Mouse (Mus musculus): Measurements from ENCODE around the gene Atoh8.

Gene Atoh8

DNA sequence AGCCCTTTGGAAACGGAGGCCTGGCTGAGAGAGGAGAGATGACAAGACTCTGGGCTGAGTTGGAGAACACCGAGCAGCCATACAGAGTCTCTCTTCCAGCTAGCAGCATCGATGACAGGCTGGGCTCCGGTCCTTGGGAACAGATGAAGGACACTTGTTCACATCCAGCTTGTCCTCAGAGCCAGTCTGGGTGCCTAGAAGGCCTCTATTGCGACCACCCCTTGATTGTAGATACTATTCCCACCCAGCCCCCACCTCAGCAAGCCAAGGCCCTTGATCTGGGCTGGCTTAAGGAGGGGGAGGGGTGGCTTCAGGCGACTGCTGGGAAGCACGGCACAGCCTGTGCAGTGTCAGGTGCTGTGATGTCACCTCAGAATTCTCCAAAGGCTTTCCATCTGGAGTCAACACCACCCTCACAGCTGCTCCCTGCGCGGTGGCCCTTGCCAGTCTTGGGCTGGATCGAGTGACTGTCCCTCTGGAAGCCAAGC, 19.3 kb upstream of the Atoh8 start:
- no peak for DNase-seq (ENCODE audit: inconsistent ontology term)

DNA sequence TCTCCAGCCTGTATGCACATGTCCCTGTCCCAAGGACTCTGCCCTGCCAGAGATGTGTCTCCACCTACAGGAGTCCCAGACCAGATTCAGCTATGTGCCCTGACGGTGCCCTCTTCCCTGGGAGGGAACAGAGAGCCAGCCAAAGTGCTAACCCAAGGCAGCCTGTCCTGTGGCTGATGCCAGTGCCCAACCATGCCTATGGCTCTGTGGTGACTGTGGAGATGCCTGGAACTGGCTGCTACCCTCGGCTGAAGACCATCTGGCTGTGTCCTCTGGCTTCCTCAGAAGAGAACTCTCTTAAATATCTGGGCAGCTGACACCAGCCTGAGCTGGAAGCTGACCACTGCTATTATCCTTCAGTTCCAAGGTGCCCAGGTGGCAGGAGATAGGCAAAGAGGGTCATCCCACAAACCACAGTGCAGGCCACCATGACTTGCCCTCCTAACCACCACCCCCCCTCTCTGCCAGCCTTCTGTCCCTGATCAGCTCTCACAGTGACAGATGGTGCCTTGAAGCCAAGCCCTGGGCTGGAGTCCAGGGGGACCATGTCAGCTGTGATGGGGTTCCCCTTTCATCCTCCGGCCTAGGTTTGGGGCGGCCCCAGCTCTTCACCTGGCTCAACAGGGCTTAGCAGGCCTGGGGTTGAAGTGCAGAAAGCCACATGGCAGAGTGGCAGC, 18.7 kb upstream of the Atoh8 start:
- DNase-seq (ENCODE audit: inconsistent ontology term): peak; percentile 79

DNA sequence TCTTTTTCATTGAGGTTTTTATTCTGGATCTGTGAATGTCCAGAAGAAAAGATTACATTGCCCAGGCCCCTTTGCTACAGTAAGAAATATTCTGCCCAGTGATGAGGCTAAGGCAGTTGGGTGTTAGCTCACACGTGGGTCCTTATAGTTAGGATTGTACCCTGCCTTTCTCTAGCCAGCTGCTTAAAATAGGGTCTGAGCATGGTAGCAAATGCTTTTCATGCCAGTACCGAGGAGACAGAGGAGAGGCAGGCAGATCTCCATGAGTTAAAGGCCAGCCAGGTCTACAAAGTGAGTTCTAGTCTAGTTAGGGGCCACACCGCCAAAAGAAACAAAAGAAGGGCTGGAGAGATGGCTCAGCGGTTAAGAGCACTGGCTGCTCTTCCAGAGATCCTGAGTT, 17.8 kb upstream of the Atoh8 start:
- DNase-seq (ENCODE audit: inconsistent ontology term): no peak

DNA sequence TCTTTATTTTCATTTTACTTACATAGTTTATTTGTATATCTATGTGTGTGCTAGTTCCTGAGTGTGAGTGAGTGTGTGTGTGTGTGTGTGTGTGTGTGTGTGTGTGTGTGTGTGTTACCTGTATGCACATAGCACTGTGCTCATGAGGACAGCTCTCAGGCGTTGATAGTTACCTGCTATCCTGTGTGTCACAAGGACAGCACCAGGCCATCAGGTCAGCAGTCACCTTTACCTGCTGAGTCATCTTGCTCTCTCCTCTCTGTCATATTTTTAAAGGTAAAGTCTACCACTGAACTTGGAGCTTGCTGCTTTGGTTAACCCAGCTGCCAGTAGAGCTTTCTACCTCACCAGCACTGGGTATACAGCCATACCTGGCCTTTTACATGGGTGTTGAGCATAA, 17.1 kb upstream of the Atoh8 start:
- DNase-seq (ENCODE audit: inconsistent ontology term): no peak

DNA sequence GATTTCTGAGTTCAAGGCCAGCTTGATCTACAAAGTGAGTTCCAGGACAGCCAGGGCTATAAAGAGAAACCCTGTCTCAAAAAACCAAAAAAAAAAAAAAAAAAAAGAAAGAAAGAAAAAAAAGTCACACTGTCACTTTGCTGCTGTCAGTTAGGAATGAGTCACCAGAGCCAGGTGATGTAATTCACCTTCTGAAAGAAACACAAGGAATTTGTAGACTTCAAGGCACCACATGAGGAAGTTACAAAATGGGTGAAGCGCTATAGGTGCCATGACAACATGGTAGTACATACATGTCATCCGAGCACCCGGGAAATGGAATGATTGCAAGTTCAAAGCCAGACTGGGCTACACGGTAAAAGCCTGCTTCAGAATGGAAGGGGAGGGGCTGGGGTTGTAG, 14.6 kb upstream of the Atoh8 start:
- no peak for DNase-seq (ENCODE audit: inconsistent ontology term)

DNA sequence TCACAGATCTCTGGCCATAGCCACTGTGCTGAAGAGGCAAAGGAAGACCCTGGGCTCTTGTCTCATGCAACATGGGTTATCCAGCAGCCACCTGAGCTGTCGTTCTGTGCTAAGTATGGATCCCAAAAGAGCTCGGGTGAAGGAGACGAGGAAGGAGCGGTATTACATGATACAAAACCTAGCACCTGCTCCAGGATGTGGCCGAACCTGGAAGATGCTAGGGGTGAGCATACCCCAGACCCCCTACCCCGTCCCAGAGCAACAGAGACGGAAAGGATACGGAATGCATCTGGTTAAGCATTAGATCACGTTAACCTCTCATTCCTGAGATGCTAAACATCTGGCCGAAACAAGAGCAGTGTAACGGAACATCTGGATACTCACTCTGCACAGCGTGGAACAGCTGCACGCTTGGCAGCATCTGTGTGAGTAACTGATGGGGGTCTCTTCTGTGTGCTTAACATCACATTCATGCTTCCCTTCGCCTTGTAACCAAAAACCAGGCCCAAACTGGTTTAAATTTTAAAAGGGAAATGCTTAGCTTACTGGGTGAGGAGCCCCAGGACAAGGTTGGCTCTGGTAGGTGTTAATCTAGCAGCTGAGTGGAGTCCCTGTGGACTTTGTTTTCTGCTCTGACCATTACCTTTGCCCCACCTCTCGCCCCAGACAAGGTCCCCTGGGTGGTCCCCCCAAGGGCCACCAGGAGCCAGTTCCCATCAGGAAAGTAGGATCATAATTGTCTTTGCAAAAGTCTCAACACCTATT, 13.0 kb upstream of the Atoh8 start:
- no peak for DNase-seq (ENCODE audit: inconsistent ontology term)

DNA sequence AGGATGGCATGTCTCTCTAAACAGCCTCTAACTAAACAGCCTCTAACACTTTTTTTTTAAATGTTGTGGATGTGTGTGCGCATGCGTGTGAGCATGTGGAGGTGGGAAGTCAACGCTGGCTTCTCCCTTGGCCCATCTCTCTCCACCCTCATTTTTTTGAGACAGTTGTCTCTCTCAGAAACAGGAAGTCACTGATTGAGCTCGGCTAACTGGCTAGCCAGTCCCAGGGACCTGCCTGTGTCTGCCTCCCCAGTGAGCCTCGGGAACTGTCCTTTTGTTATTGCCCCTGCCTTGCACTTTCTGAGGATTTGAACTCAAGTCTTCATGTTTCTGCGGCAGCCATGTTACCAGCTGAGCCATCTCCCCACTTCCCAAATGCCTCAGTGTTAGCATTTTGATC, 10.9 kb upstream of the Atoh8 start:
- DNase-seq (ENCODE audit: inconsistent ontology term): no peak

DNA sequence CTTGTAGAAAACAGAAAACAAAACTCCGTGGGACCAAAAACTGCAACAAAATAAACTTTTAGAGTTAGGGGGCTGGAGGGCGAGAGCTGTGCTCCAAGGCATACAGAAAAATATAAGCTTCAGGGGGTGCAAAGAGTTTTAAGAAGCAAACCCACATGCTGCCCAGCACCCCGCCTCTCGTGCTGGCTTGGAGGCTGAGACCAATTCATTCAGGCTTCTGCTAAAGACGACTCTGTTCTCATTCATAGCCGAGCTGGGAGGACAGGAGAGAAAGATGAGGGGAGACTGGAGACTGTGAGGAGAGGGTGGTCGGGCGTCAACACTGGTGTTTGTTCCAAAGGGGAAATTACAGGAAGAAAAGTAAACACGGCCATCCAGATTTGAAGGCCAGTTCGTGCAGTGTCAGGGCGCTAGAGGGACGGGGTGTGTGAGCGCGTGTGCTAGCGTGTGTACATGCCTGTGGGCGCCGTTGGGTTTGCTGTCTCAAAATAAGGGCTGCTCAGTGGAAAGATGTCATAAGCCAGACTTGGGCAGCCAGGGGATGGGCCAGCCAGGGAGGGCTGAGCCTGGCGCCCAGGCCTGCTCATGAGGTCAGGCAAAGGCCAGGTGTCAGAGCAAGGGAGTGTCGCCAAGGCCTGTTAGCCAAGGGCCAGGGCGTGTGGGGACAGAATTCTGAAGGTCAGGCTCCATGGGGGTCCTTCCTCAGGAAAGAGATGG, 9.3 kb upstream of the Atoh8 start:
- no peak for DNase-seq (ENCODE audit: inconsistent ontology term)

DNA sequence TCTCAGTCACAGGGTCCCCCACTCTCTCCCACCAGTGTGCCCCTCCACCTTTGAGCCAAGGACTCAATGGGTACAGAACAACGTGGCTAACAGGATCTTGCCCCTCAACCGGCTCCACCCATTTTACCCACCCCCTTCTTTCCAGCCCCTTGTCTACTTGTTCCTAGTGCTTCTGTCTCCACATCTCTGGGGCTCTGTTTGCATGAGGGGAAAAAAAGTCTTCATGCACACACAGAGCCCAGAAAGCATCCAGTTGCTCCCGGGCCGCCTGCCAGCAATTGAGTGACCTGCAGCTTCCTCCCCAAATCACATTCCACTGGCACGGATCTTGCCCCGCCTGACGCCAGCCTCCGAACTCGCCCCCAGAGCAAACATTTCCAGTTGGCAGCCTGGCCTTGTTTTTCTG, 8.8 kb upstream of the Atoh8 start:
- DNase-seq (ENCODE audit: inconsistent ontology term): peak; percentile 95

DNA sequence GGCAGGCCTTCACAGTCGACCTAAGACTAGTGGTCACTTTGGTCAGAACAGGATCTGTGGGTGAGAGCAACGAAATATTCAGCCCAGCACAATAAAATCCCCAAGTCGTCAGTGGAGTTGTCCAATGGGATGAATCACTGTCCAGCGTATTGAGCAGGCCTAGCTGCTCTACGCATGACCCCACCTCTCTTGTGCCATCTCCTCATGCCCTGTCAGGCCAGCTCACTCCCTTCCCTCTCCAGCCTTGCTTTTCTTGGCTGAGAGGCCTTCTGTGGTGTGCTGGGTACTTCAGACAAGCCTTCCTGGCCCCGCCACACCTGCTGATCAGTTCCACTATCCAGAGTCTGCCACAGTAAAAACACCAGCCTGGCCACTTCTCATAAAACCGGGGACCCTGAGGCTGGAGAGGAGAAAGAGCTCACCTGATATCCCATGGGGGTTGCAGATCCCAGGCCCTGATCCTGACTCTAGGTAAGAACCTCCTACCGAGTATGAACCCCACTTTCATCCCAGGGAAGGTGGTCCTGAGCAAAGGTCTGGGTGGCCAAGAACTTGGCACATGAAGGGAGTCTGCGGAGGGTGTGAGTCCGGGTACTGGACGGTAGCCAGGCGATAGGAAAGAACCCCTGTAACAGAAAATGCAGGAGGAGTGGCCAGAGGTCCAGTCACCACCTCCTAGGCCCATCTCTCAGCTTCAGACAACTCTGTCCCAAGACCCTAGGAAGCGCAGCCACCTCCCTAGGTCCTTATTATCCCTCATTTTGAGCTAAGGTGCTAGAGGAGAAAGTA, 7.3 kb upstream of the Atoh8 start:
- no peak for DNase-seq (ENCODE audit: inconsistent ontology term)

DNA sequence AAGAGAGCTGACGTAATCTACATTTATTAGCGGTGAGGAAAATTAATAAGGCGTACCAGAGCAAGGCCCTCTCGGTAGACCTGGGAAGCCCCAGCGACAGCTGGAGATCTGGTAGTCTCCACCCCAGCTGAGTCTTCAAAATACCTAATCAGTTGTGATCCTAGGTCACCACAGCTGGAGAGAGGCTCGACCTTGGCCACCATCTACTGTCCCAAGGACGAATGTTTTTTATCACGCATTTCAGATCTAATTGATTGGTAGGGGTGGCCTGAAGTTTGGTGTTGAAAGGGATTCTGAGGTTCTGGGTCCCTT, 6.4 kb upstream of the Atoh8 start:
- DNase-seq (ENCODE audit: inconsistent ontology term): no peak

DNA sequence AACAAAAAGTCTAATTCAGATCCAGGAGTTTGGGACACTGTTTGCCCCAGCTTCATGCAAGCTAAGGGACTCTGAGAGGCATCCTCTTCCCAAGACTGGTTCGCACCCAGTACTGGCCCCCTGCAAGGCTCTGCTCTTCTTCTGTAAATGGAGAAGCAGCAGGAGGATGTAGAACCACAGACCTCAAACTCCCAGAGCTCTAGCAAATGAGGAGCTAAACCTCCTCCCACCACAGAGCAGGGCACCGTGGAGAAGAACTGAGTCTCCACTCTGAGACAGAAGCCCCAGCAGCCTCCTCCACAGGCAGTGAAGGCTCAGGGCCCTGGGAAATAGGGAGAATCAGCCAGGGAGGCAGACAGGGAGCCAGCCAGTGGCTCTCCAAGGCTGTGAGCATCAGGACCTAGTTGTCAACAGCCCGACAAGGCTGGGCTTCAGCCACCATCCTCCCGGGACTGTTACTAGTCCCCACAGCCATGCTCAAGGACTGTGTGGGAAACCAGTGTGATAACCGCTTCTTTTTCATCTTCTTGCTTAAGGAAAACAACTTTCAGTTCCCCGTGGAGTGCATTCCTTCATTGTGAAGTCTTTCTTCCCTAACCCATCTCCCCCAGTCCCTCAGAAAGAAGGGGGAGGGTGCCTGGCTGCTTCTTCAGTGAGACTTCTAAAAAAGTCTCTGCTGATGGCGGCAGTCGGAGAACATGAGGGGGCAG, 5.9 kb upstream of the Atoh8 start:
- no peak for DNase-seq (ENCODE audit: inconsistent ontology term)

DNA sequence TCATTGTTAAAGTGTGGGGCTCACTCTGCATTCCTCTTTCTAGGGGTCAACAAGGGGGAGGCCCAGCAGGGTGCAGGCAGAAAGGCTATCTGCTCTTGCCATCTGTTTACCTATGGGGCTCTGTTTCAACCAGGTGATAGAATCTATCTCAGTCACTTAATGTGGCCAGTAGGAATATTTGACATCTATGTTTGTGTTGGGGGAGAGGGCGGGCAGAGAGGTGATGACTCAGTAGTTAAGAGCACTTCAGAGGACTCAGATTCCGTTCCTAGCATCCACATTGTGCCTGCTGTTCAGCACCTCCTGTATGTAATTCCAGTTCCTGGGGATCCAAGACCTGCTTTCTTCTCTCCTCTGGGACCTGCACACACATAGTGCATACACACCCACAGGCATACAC, 4.7 kb upstream of the Atoh8 start:
- DNase-seq (ENCODE audit: inconsistent ontology term): no peak

DNA sequence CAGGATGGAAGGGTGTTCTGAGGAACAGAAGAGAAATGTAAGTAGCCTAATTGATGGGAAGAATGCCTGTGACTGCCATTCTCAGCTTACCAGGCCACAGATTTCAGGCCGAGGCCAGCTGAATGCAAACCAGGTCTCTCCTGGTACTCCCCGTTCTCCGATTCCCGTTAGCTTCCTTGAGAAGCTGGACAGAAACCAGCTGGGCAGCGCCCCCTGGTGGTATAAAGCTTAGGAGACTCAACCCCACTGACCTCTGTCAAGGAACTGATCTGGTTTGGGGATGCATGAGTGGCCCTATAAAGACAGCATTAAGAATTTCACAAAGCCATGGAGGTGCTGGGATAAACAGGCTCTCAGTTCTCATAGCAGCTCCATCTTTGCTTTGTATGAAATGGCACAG, 1.7 kb upstream of the Atoh8 start:
- peak; percentile 75 for DNase-seq (ENCODE audit: inconsistent ontology term)

DNA sequence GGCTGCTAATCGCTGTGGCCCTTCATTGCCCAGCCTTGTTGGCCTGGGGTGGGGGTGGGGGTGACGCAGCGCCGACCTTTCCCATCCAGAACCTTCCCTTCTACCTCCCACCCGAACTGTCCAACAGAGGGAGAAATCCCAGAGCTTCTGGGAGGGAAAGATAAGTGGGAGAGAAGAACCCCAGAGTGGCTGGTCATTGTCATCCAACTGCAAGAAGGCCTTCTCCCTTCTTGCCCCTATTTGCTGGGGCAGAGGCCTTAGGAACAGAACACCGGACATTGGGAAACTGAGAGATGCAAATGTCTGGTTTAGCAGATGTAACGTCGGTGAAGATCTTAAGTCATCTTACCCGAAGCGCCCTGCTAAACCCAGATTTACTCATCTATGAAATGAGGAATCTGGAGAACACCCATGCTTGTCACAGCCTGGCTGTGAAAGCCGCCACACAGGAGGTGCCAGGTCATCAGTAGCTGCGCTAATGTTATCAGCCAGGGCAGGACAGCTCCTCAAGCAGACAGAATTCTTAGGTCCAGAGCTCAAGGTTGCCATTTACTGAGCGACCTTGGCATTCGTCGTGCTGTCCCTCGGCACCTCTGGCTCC, 530 bp upstream of the Atoh8 start:
- DNase-seq (ENCODE audit: inconsistent ontology term): no peak

DNA sequence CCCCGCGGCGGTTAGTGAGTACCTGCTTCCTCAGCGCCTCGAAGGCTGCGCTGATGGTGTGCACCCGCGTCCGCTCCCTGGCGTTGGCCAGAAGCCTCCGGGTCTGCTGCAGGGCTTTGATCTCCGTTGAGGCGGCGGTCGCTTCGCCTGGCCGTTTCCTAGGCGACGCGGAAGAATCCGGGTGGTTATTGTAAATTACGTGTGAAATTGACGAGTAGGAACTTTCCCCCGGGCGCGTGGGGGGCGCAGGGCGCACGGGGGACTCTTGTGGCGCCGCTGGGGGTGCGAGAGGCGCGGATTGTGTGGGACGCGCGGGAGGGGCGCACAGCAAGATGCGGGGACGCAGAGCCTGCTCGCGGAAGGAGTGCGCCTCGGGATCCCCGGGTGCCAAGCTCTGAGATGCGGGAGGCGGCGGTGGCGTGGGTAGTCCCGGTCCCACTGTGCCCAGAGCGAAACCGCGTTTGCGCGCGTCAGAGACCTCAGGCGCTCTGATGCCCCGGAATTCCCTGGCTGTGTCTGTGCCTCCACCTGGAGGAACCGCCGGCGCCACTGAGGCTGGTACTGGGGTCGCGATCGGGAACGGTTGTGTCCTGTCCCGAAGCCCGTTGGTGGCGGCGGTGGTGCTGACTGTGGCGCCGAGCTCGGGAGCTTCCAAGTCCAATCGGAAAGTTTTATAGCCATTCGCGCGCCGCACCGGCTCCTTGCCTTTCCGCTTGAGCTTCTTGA, 842 bp downstream of the Atoh8 start:
- peak; percentile 72 for DNase-seq (ENCODE audit: inconsistent ontology term)

DNA sequence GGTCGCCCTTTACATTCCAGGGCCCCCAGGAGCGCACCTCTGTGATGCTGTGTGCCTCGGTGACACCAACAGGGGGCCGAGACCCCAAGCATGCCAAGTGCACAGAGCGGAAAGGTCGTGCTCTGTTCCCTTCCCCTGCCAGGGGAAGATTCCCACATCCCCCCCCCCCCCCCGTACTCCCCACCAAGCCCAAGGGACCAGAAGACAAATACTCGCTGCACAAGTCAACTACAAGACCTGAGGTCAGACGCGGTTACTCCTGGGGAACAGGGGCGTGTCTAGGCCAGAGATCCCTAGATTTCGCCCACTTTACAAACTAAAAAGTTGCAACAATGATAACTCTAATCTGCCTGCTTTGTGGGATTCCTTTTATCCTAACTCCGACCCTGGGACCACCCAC, 1.4 kb downstream of the Atoh8 start:
- DNase-seq (ENCODE audit: inconsistent ontology term): no peak

DNA sequence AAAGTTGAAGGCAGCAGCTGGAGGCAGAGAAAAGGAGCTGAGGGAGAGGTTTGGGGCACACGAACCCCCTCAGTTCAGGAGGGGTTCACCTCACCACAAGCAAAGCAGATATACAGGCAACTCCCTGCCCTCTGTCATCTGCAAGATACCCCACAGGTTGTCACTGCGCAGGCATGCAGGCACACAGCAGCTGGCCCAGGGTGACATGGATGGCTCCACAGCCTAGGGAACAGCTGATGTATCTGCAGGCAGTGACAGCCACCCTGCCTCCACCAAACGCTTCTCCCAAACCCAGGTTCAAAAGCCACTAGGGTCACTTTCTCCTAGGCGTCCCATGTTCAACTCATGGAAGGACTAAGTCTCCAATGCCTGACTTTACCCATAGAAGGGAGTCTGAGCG, 2.5 kb downstream of the Atoh8 start:
- DNase-seq (ENCODE audit: inconsistent ontology term): no peak

DNA sequence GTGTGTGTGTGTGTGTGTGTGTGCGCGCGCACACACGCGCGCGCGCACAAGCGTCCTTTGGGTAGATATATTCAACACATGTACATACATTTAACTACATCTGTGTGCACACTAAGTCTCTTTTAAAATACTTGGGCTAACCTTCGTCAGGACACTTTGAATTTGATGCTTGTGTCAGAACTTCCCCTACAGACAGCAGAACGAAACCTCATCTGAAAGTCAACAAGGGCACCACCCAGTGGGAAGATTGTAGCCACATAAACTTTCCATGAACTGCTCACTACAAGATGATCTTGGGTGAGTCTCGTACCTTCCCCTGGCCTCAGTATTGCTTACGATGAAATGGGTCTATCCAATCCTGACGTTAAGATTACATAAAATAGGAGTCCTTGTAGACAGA, 3.0 kb downstream of the Atoh8 start:
- no peak for DNase-seq (ENCODE audit: inconsistent ontology term)

DNA sequence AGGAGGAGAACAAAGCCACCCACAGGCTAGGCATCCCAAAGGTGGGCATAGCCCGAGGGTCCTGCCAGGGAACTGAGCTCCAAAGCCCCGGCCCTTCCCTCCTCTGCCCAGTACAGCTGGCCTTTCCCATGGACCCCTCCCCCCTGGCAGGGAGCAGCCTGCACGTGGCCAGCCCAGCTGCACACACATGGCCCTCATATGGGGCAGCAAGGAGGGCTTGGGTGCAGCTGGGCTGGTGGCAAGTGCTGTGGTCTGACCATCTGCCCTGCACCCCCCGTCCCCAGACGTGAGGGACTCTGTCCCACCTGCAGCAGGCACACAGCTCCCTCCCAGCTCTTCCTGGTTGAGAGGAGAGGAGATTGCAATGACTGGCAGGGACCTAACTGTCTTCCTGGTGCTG, 4.5 kb downstream of the Atoh8 start:
- DNase-seq (ENCODE audit: inconsistent ontology term): no peak

All from Muller cell, postnatal 12 days (primary cell).